Mouse (Mus musculus): ENCODE results near the gene Ltbp3.

Ltbp3 gene

GRCm38 (mm10) chr19:5740320-5741317 lies at the start of gene Ltbp3:
Ltbp3 (plus strand) TSS chr19:5740904.
- DNase-seq (ENCODE audit: low spot score) = peak; percentile 91

DNA sequence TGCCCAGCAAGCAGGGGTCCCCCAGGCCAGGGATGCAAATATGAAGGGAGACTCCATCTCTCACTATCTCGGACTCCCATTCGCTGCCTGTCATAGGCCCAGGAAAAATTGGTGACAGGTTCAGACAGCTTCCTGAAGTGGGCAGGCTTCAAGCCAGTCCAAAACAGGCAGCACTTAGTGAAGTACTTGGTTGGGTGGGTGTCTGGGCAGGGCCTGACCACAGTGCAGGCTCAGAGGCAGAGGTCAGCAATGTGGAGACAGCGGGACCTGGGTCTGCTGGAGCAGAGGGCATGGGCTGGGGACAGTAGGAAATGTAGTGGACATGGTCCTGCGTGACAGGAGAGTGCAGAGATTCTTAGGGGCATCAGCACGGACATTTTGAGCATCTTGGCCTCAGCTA lies 49.1 kb upstream of the Ltbp3 start:
- DNase-seq (ENCODE audit: low spot score) = no peak

GRCm38 (mm10) chr19:5692086-5692912 lies 48.4 kb upstream of the Ltbp3 start:
- no peak for DNase-seq (ENCODE audit: low spot score)

DNA sequence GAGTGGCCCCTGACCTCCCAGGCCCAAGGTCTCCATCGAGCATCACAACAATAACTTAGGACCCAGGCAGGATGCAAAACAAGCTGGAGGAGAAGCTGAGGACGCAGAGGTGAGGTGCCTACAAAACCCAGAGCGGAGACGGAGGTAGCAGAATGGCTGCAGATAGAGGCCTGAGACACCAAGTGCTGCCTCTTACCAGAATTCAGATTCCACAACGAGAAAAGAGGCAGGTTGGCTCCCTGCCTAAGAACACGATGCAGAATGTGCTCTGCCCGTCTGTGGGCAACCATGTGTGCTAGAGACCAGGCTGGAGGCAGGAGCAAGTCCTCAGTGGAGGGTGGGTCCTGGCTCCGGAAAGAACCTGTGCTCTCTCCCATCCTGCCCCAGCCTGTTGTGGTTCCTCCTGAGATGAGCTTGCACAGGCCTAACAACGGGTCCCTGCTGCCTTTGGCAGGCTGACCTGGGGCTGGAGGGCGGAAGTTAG lies 47.7 kb upstream of the Ltbp3 start:
- no peak for DNase-seq (ENCODE audit: low spot score)

DNA sequence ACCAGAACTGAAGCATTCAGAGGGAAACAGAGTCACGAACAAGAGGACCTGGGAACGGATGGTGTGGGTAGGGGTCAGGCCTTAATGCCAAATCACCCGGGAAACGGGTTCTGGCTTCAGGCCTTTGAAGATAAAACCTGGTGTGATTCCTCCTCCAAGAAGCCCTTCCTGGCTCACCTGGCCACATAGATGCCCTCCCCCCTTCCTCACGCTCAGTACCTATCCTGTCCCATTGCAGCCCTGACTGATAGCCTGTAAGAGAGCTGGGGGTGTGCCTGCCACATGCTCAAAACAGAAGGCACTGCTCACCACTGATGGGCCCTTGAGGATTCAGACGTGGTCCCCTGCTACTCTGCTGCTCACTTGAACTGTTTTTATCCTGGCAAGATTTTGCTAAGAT lies 46.9 kb upstream of the Ltbp3 start:
- no peak for DNase-seq (ENCODE audit: low spot score)

DNA sequence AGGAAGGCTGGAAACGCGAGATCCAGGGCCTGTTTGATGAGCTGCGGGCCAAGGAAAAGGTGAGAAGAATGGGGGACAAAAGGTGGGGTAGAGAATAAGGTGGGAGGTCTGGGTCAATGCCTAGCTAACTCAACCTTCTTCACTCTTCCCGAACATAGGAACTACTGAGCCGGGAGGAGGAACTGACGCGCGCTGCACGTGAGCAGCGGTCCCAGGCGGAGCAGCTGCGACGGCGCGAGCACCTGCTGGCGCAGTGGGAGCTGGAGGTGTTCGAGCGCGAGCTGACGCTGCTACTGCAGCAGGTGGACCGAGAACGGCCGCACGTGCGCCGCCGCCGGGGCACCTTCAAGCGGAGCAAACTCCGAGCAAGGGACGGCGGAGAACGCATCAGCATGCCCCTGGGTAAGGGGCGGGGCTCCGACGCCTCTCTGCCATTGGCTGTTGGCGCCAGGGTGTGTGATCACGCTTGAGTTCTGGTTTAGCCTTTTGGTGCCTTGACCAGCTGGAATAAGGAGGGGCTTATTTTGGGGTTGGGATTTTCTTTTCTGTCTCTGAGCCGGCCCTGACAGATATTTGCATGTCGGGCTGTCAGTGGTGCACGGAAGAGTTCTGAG lies 44.7 kb upstream of the Ltbp3 start:
- no peak for DNase-seq (ENCODE audit: low spot score)

GRCm38 (mm10) chr19:5704163-5704800 lies 36.4 kb upstream of the Ltbp3 start, which contains the start of gene Kcnk7:
Kcnk7 (plus strand) TSS chr19:5704367.
- no peak for DNase-seq (ENCODE audit: low spot score)

- DNase-seq (ENCODE audit: low spot score) = no peak
Observed at GRCm38 (mm10) chr19:5704801-5705571, 35.7 kb upstream of the Ltbp3 start.

- DNase-seq (ENCODE audit: low spot score) = no peak
Observed at GRCm38 (mm10) chr19:5710068-5710467, 30.6 kb upstream of the Ltbp3 start.

DNA sequence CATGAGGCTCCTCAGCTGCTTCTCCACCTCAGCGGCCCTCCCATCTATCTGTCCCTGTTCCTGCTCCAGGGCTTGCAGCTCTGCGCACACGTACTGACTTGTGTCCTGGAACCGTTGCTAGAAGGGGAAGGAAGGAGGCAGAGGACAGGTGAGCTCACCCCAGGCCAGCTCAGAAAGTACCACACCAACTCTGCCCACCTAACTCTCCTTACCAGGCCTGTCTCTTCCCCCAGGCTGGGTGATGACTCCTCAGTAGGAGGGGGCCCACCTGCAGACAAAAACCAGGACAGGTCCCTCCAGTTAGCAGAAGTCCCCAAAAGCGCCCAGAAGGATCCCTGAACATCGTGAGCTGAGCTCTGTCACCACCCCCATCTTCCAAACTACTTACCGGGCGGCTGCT lies 30.1 kb upstream of the Ltbp3 start:
- DNase-seq (ENCODE audit: low spot score) = no peak

DNA sequence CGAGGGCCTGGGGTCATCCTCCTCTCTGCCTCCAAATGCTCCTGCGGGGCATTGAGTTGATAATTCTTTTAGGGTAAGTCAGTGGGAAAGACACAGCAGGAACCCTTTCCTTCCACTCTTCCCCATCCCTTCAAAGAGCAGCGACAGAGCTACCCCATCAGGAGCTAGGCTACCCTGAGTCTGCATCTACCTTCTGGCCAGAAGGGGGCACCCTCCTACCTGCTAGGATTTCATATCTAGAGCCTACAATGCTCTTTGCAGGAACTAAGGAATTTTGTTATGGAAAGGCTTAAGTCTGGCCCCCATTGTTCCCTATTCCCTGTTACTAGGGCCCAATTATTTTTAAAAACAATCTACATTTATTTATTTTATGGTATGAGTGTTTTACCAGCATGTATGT lies 29.5 kb upstream of the Ltbp3 start:
- peak; percentile 79 for DNase-seq (ENCODE audit: low spot score)

- no peak for DNase-seq (ENCODE audit: low spot score)
Observed at GRCm38 (mm10) chr19:5711907-5712460, 28.7 kb upstream of the Ltbp3 start.

- DNase-seq (ENCODE audit: low spot score) = no peak
Observed at GRCm38 (mm10) chr19:5713255-5713654, 27.4 kb upstream of the Ltbp3 start.

DNA sequence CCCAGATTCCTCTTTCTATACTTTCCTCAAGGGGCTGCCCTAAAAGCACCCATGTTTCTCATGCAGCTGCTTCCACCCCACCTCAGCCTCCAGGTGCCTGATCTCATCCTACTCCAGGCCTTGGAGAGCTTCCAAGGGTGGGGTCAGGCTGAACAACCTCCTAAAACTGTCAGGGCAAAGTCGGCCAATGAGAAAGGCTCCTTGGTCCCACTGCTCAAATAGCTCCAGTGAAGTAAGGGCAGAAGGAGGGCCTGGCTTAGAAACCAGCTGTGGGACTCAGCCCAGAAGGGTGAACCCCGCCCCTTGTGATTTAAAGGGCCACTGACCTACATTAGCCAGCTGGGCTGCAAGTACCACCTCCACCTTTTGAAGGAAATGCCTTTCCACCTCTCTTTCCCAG lies 27.0 kb upstream of the Ltbp3 start:
- peak; percentile 87 for DNase-seq (ENCODE audit: low spot score)

GRCm38 (mm10) chr19:5715793-5716688 lies 24.7 kb upstream of the Ltbp3 start:
- DNase-seq (ENCODE audit: low spot score) = no peak

- no peak for DNase-seq (ENCODE audit: low spot score)
Observed at GRCm38 (mm10) chr19:5716955-5717354, 23.7 kb upstream of the Ltbp3 start.

DNA sequence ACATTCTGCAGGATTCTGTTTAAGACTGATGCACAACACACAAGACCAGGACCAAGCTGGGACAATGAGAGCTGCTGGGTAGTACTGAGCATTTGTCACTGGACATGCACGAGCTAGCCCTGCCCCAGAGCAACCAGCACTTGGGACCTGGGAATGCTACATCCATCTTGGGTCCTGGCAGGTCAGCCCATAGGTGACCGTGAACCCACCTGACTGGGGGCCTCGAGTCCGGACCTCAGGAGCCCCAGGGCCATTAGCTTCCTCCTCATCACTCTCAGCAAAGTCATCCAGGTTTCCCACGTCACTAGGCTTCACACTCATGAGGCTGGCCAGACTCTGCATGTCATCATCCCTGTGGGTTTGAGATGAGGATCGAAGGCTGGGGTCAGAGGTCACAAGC lies 19.5 kb upstream of the Ltbp3 start:
- no peak for DNase-seq (ENCODE audit: low spot score)

GRCm38 (mm10) chr19:5722848-5723425 lies 17.8 kb upstream of the Ltbp3 start:
- no peak for DNase-seq (ENCODE audit: low spot score)

DNA sequence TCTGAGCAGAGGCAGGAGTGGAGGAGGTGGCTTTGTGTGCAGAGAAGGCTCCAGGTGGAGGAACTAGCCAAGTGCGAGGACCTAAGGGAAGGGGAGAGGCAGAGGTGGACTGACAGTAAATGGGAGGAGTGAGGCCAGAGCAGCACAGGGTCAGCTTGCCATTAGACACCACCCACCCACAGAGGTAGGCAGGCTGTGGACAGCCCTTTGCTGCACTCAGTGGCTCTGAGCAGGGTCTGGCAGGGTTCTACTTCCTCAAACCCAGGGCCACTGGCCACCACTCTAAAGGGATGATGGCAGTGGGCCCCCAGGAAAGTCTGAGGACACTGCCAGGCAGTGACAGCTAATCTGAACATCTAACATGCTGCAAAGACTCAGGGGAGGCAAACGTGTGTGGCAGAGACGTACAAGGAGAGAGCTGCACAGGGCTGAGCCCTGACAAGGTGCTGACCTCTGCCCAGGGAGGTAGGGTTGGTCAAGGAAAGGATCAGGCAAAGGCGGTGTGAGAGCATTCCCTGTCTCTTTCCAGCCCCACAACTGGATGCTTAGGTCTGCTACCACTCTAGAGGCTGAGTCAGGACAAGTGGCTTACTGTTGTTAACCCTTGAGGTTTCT lies 16.7 kb upstream of the Ltbp3 start:
- no peak for DNase-seq (ENCODE audit: low spot score)

Measured in adipocyte (in vitro differentiated cells).